Mouse (Mus musculus) neutrophil, adult 5-6 weeks (primary cell): Measurements from ENCODE around the gene Psmd5. TPM values are rescaled to one million over a fixed set of nuclear protein-coding genes. Genes with fewer than 3 reads are reported as not detected.
"Not testable (repeated sequence)": the region's sequence is repeated elsewhere in the genome, so short reads cannot be mapped to it uniquely, and the experiment has no call there.

Experiments
- ATAC-seq: fragments of 151-379, 151-347 bp; 2 replicates; pipeline ENCODE4 v1.8.0; 2017; ENCODE audit warnings: mild to moderate bottlenecking, moderate TSS enrichment; ENCODE audit not compliant: insufficient number of reproducible peaks, poor library complexity, low FRiP score, severe bottlenecking; ENCODE audit errors: extremely low read depth
- total RNA-seq: library from RNA; stranded (forward); fragments of 200-1000 nt; gene quantifications from 2 replicates; pipeline ENCODE4 v1.2.3, GENCODE M21; 2017

Gene Psmd5
- total RNA-seq, 1 experiment from 2014 or later, result 17.7 TPM

GRCm38 (mm10) chr2:34833624-34834023, 41.1 kb downstream of the Psmd5 start:
- no peak for ATAC-seq

- not testable (repeated sequence) for ATAC-seq
These were observed 41.9 kb downstream of the Psmd5 start, which contains the start of gene Gm34653 for GRCm38 (mm10) chr2:34832766-34833457. Gm34653 (plus strand) TSS chr2:34833007.

- ATAC-seq, result not testable (repeated sequence)
These were observed 44.7 kb downstream of the Psmd5 start for GRCm38 (mm10) chr2:34830066-34830465.

- ATAC-seq, result no peak
These were observed 46.7 kb downstream of the Psmd5 start for GRCm38 (mm10) chr2:34828026-34828425.

- no peak for ATAC-seq
These were observed 47.2 kb downstream of the Psmd5 start for GRCm38 (mm10) chr2:34827591-34827990.

GRCm38 (mm10) chr2:34826460-34827231, 48.1 kb downstream of the Psmd5 start:
- no peak for ATAC-seq

GRCm38 (mm10) chr2:34825827-34826459, 48.8 kb downstream of the Psmd5 start, which contains the start of gene Fbxw2:
Fbxw2 (minus strand) TSS chr2:34826311.
- ATAC-seq, result peak; percentile 98

GRCm38 (mm10) chr2:34818492-34818891, 56.3 kb downstream of the Psmd5 start:
- no peak for ATAC-seq

- not testable (repeated sequence) for ATAC-seq
These were observed 58.9 kb downstream of the Psmd5 start for GRCm38 (mm10) chr2:34815893-34816292.

GRCm38 (mm10) chr2:34812706-34813105, 62.1 kb downstream of the Psmd5 start:
- ATAC-seq, result no peak

GRCm38 (mm10) chr2:34810775-34811174, 64.0 kb downstream of the Psmd5 start:
- ATAC-seq, result no peak

- no peak for ATAC-seq
These were observed 65.2 kb downstream of the Psmd5 start for GRCm38 (mm10) chr2:34809568-34809967.

- ATAC-seq, result no peak
These were observed 66.7 kb downstream of the Psmd5 start for GRCm38 (mm10) chr2:34808057-34808456.

- no peak for ATAC-seq
These were observed 69.3 kb downstream of the Psmd5 start for GRCm38 (mm10) chr2:34805364-34805950.

GRCm38 (mm10) chr2:34804815-34805214, 70.0 kb downstream of the Psmd5 start:
- ATAC-seq, result no peak

GRCm38 (mm10) chr2:34804172-34804571, 70.6 kb downstream of the Psmd5 start:
- no peak for ATAC-seq

GRCm38 (mm10) chr2:34803746-34804145, 71.0 kb downstream of the Psmd5 start:
- ATAC-seq, result no peak

- not testable (repeated sequence) for ATAC-seq
These were observed 72.1 kb downstream of the Psmd5 start for GRCm38 (mm10) chr2:34802565-34803245.
